Mouse (Mus musculus): ENCODE data around the gene Ttc30a2. TPM values are rescaled to one million over a fixed set of nuclear protein-coding genes. Genes with fewer than 3 reads are reported as not detected.

Gene Ttc30a2
- 0.08 TPM in 1 of 2 replicates, not detected in the other for polyA plus RNA-seq (2012)

DNA sequence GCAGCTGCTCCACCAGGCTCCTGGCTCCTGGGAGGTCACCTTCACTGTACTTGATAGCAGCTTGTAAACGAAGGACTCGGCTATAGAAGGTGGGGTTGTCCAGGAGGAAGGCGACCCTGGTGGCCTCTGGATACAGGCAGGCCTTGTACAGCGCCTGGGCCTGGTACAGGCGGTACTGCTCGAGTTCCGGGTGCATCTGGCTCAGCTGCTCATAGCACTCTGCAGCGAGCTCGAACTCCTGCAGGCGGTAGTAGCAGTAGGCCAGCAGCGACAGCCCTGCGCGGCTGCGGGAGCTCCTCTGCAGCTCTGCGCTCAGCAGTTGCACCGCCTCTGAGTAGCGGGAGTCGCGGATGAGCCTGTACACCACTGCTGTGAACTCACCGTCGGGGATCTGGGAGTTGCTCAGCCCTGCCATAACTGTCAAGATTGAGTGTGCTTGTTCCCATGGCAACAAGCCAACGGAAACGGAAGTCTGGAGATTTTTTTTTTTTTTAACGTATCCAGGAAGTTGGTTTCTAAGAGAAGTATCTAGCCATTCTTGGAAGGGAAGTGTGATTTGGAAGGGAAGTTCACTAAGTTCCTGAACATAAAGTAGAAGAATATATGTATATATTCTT, at the start of gene Ttc30a2:
Gene Ttc30a2, minus strand, starts transcription at position 419 of the 617 bp plus-strand sequence.

DNA sequence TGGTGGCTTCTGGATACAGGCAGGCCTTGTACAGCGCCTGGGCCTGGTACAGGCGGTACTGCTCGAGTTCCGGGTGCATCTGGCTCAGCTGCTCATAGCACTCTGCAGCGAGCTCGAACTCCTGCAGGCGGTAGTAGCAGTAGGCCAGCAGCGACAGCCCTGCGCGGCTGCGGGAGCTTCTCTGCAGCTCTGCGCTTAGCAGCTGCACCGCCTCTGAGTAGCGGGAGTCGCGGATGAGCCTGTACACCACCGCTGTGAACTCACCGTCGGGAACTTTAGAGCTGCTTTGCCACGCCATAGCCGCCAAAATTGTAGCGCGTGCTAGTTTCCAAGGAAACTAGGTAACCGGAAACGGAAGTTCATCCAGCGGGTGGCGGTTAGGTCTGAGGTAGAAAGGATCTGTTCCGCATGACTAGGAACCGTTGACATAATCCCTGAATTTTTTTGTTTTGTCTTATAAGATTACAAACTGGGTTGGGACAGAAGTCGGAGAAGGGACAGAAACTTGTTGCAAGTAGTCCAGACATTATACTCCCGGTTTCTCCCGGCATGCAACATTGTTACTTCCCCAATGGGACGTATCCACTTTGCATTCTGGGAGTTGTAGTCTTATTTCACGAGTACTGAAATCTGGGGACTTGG, 3.6 kb upstream of the Ttc30a2 start, which contains the start of gene Ttc30a1:
Gene Ttc30a1, minus strand, starts transcription at position 528 of the 642 bp plus-strand sequence.

DNA sequence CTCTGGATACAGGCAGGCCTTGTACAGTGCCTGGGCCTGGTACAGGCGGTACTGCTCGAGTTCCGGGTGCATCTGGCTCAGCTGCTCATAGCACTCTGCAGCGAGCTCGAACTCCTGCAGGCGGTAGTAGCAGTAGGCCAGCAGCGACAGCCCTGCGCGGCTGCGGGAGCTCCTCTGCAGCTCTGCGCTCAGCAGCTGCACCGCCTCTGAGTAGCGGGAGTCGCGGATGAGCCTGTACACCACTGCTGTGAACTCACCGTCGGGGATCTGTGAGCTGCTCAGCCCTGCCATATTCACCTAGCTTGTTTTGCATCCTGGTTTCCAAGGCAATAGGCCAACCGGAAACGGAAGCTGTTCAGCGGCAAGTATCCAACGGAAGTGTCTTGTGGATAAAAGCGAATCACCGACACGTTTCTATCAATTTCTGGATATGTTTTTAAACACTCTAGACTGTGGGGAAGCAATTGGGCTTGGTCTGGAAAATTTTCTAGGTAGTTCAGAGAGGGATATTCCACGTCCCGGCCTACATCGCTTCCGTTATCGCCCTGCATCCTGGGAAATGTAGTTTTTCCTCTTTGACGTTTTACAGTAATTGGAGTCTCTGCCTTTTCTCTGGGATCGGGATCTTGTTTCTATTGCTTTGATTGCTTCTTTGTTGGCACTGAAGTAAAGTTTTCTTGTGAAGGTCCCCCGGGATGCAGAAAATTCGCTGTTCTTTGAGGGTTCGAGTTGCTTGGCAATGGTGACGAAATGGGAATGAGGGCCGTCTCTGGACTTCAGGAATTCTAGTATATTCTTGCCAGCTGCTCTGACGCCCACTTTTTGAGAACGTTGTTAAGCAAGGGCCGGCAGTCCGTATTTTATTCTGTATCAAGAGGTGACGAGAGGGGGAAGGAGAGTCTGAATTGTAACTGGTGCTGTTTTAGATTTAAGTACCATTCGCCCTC, 39.6 kb downstream of the Ttc30a2 start, which contains the start of gene Ttc30b:
Gene Ttc30b, minus strand, starts transcription at position 469 of the 947 bp plus-strand sequence.

Other genes starting within 250 kb of the Ttc30a2 start
- 10.8 and 14.7 TPM in 2 replicates for gene Agps, start 146.0 kb downstream of the Ttc30a2 start, polyA plus RNA-seq (2012)
- gene Ttc30b, start 39.6 kb downstream of the Ttc30a2 start, polyA plus RNA-seq (2012), result 0.53 and 0.73 TPM in 2 replicates
- gene Ttc30a1, start 3.8 kb upstream of the Ttc30a2 start, polyA plus RNA-seq (2012), result 0.67 and 0.97 TPM in 2 replicates